11 mouse cellular contexts compared by ENCODE assay signal in the genomic region with DNA sequence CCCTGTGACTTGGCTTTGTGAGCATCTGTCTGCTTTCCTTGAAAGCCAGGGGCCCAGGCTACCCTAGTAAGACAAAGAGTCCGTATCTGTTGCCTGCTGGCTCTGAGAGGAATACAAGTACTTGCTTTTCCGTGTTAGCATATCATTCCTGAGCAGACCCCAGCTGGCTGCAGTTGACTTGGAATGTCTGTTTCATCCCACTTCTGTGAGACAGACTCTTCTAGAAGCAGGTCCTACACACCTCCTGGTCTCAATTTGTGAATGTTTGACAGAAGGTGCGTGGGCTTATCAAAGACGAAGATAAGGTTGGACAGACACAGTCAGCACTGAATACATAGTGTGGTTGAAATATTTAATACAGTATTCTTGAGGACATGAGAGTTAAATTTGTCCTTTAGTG. TPM values are rescaled to one million over a fixed set of nuclear protein-coding genes. Genes with fewer than 3 reads are reported as not detected.
A peak's percentile ranks its signal among the peaks of the same experiment; 100 is the strongest.
DNase-seq lines count a peak whose midpoint lies in the region; ATAC-seq and TF ChIP-seq lines count a peak whose summit lies in the region.
"Had no signal": no experiment of that assay in that cellular context is flagged by ENCODE, and none has a peak within 500 bp of the region (broad histone marks: within the 10 kb centered on the region; RNA-seq: fewer than 3 reads in every experiment).

No protein-coding gene starts in this region.

- ATAC-seq in kidney, postnatal 0 days (replicated peaks; ENCODE audit: low FRiP score, low read depth) = no peak
- ATAC-seq in granulocyte monocyte progenitor cell, adult 5-6 weeks (replicated peaks; ENCODE audit: poor library complexity, severe bottlenecking) = no peak
- ATAC-seq: midbrain, embryonic 16.5 days had no signal

- H3K79me2 ChIP-seq in MEL (ENCODE audit: control insufficient read depth, insufficient read depth, low read length, poor library complexity) = 0 out of 2 replicates have a peak, but pooled peaks cover 3% of the 10 kb centered on the region

- H3K27me3 ChIP-seq in kidney, postnatal 0 days (ENCODE audit: insufficient read depth, low read length) = no peaks in the 10 kb centered on the region
- no peaks in the 10 kb centered on the region for H3K27me3 ChIP-seq in MEL (ENCODE audit: control insufficient read depth in 1 of 2, insufficient read depth in 2 of 2, low read length in 2 of 2)
- H3K27me3 ChIP-seq: liver, embryonic 15.5 days had no signal

- H3K4me1 ChIP-seq in kidney, postnatal 0 days (replicated peaks; ENCODE audit: insufficient read depth, low read length) = peaks cover 16% of the 10 kb centered on the region
- H3K4me1 ChIP-seq in MEL (ENCODE audit: control insufficient read depth in 1 of 2, insufficient read depth in 2 of 2, low read length in 2 of 2) = peaks cover 23 to 48% of the 10 kb centered on the region in 2 experiments

- no peaks in the 10 kb centered on the region for H3K9me3 ChIP-seq in kidney, postnatal 0 days (replicated peaks; ENCODE audit: low read length)
- H3K9me3 ChIP-seq in MEL (replicated peaks; ENCODE audit: insufficient read depth, low read length) = no peaks in the 10 kb centered on the region
- H3K9me3 ChIP-seq: liver, embryonic 15.5 days had no signal

- peaks cover 13% of the 10 kb centered on the region for H3K36me3 ChIP-seq in kidney, postnatal 0 days (ENCODE audit: insufficient read depth, low read length)
- H3K36me3 ChIP-seq in MEL (ENCODE audit: control insufficient read depth in 1 of 2, insufficient read depth in 2 of 2, low read length in 2 of 2) = peaks cover 0 to 47% of the 10 kb centered on the region in 2 experiments; a peak in 3 of 4 replicates

- no peak overlapping the region for H3K4me3 ChIP-seq in gastrocnemius, adult 2 months
- H3K4me3 ChIP-seq in kidney, postnatal 0 days (replicated peaks; ENCODE audit: low read depth, low read length) = no peak overlapping the region
- no peak overlapping the region for H3K4me3 ChIP-seq in MEL (ENCODE audit: control insufficient read depth in 1 of 2, insufficient read depth in 1 of 2, low read depth in 2 of 2, low read length in 2 of 2)
- H3K4me3 ChIP-seq: liver, embryonic 15.5 days had no signal

- TF ChIP-seq EP300 in MEL (IDR thresholded peaks at IDR 0.05; ENCODE audit: low read depth in 1 of 2, low read length in 2 of 2) = peak; percentile 33 to 70; a peak in 3 of 4 replicates

- TF ChIP-seq CTCF in gastrocnemius, adult 2 months (IDR thresholded peaks at IDR 0.05) = no peak
- TF ChIP-seq CTCF in kidney, postnatal 0 days (IDR thresholded peaks at IDR 0.05; ENCODE audit: low read depth) = no peak
- TF ChIP-seq CTCF in MEL (IDR thresholded peaks at IDR 0.05 in 2 of 3, conservative IDR thresholded peaks at IDR 0.05 in 1 of 3; ENCODE audit: control insufficient read depth in 1 of 3, insufficient read depth in 1 of 3, low read depth in 2 of 3, low read length in 3 of 3, poor library complexity in 1 of 3, severe bottlenecking in 1 of 3) = no peak

- no peak overlapping the region for H3K9ac ChIP-seq in kidney, postnatal 0 days (ENCODE audit: low read depth, low read length)
- H3K9ac ChIP-seq in MEL (ENCODE audit: control insufficient read depth, low read depth, low read length, poor library complexity, severe bottlenecking) = peak overlapping the region; percentile 18; the same call in 1 of the 2 replicates
- H3K9ac ChIP-seq: liver, embryonic 15.5 days had no signal

- no peak overlapping the region for H3K4me2 ChIP-seq in kidney, postnatal 0 days (ENCODE audit: low read length)
- H3K4me2 ChIP-seq: liver, embryonic 15.5 days had no signal

- TF ChIP-seq POLR2A in MEL (IDR thresholded peaks at IDR 0.05; ENCODE audit: control insufficient read depth in 1 of 2, insufficient read depth in 1 of 2, low read depth in 1 of 2, low read length in 2 of 2, poor library complexity in 1 of 2) = no peak

- DNase-seq in gastrocnemius, adult 2 months = no peak
- no peak for DNase-seq in gastrocnemius, adult 18-20 months (ENCODE audit: low spot score)
- DNase-seq in kidney, postnatal 0 days (ENCODE audit: low spot score) = no peak
- DNase-seq in kidney, adult 18-20 months = no peak
- peak; percentile 57 for DNase-seq in MEL (ENCODE audit: low read depth, low spot score)
- peak; percentile 65 to 76 for DNase-seq in left cerebral cortex, postnatal 14 days (ENCODE audit: low spot score in 2 of 2)
- DNase-seq in adrenal gland, postnatal 36 days = no peak
- DNase-seq: gastrocnemius, postnatal 36 days had no signal

- WGBS in kidney, postnatal 0 days = 62% methylated on average over 4 of the region's 4 CpGs

- TF ChIP-seq RAD21 in MEL (IDR thresholded peaks at IDR 0.05; ENCODE audit: low read depth, low read length) = no peak

- intact Hi-C loops in gastrocnemius, adult 2 months (cut with DNase I) = no loop called here
- intact Hi-C loops in left cerebral cortex, postnatal 14 days (cut with DNase I) = no loop called here

- peak overlapping the region; percentile 71; the same call in 1 of the 2 replicates for H3K27ac ChIP-seq in gastrocnemius, adult 2 months
- peak overlapping the region; percentile 80 for H3K27ac ChIP-seq in kidney, postnatal 0 days
- peak overlapping the region; percentile 82 for H3K27ac ChIP-seq in MEL (ENCODE audit: control insufficient read depth, low read depth, low read length)
- H3K27ac ChIP-seq: liver, embryonic 15.5 days had no signal

TF ChIP-seq in MEL, 35 proteins besides CTCF, POLR2A, EP300 and RAD21:
- TF ChIP-seq KAT2A (conservative IDR thresholded peaks at IDR 0.05; ENCODE audit: low read depth, low read length) (no peak), POLR2AphosphoS5 (IDR thresholded peaks at IDR 0.05; ENCODE audit: borderline replicate concordance, low read depth, low read length) (no peak), POLR2AphosphoS2 (IDR thresholded peaks at IDR 0.05; ENCODE audit: low read length) (no peak), ZMIZ1 (IDR thresholded peaks at IDR 0.05; ENCODE audit: low read depth, low read length) (no peak), GATA1 (IDR thresholded peaks at IDR 0.05; ENCODE audit: low read depth, low read length) (peak; percentile 72), E2F4 (IDR thresholded peaks at IDR 0.05; ENCODE audit: borderline replicate concordance, low read depth, low read length) (no peak), MYC (IDR thresholded peaks at IDR 0.05; ENCODE audit: low read depth, low read length) (no peak), MXI1 (IDR thresholded peaks at IDR 0.05; ENCODE audit: low read depth, low read length) (no peak), ETS1 (IDR thresholded peaks at IDR 0.05; ENCODE audit: low read depth, low read length) (peak; percentile 27), MAFK (IDR thresholded peaks at IDR 0.05; ENCODE audit: borderline replicate concordance, low read depth, low read length) (no peak), NRF1 (IDR thresholded peaks at IDR 0.05; ENCODE audit: insufficient read depth, low read depth, low read length, poor library complexity, severe bottlenecking) (no peak), TAL1 (IDR thresholded peaks at IDR 0.05; ENCODE audit: low read length) (peak; percentile 50; the same call in 1 of the 2 replicates), BHLHE40 (IDR thresholded peaks at IDR 0.05; ENCODE audit: borderline replicate concordance, low read depth, low read length) (no peak)

RNA-seq across cellular contexts. Expression of a gene that starts 31.4 kb away (rescaled TPM):
- 1 to 10 TPM; 7.6 to 8.3 TPM for total RNA-seq in gastrocnemius, adult 2 months (2021)
- 1 to 10 TPM; 6.8 to 8.4 TPM for total RNA-seq in gastrocnemius, adult 18-20 months (2021)
- 80.1 and 81.7 TPM in 2 replicates for polyA plus RNA-seq in kidney, postnatal 0 days (2015; fragmentation: Nextera tagmentation; extraction: Ambion mirVana)
- 19.6 and 20.2 TPM in 2 replicates for total RNA-seq in MEL (2012; rRNA removed)
- 10 to 100 TPM in 1 of 2 experiments, not detected in 1; 38.8 TPM for polyA plus RNA-seq in MEL (2012; ENCODE audit: insufficient read depth in 1 of 2, insufficient read length in 2 of 2, low read depth in 1 of 2, low replicate concordance in 2 of 2, missing spikeins in 1 of 2)
- total RNA-seq in left cerebral cortex, postnatal 14 days (2021) = 10 to 100 TPM; 15.9 to 17.4 TPM
- total RNA-seq in granulocyte monocyte progenitor cell, adult 5-6 weeks (2014; fragmentation: Nextera tagmentation) = 19.1 and 22.9 TPM in 2 replicates
- total RNA-seq in granulocyte monocyte progenitor cell, adult 5-6 weeks (2017) = 17.6 and 26.4 TPM in 2 replicates
- total RNA-seq in adrenal gland, postnatal 36 days (2021) = 10 to 100 TPM; 55.5 to 59.9 TPM

RNA-seq across cellular contexts. Expression of a gene that starts 43.0 kb away (rescaled TPM):
- 10 to 100 TPM; 31.4 to 32.7 TPM for total RNA-seq in gastrocnemius, adult 2 months (2021)
- total RNA-seq in gastrocnemius, adult 18-20 months (2021) = 10 to 100 TPM; 30.3 to 35.6 TPM
- 86.4 and 92.2 TPM in 2 replicates for polyA plus RNA-seq in kidney, postnatal 0 days (2015; fragmentation: Nextera tagmentation; extraction: Ambion mirVana)
- total RNA-seq in MEL (2012; rRNA removed) = 40.3 and 40.4 TPM in 2 replicates
- polyA plus RNA-seq in MEL (2012; ENCODE audit: insufficient read depth in 1 of 2, insufficient read length in 2 of 2, low read depth in 1 of 2, low replicate concordance in 2 of 2, missing spikeins in 1 of 2) = 10 to 100 TPM in 1 of 2 experiments, not detected in 1; 64.4 TPM
- total RNA-seq in left cerebral cortex, postnatal 14 days (2021) = 10 to 100 TPM; 81.0 to 81.1 TPM
- total RNA-seq in granulocyte monocyte progenitor cell, adult 5-6 weeks (2014; fragmentation: Nextera tagmentation) = 26.7 and 34.3 TPM in 2 replicates
- 20.6 and 28.7 TPM in 2 replicates for total RNA-seq in granulocyte monocyte progenitor cell, adult 5-6 weeks (2017)
- total RNA-seq in adrenal gland, postnatal 36 days (2021) = 100 to 1,000 TPM; 300 to 324 TPM

Comparison
In these comparisons a context has a peak if more than half of its experiments do, and no peak if none do; other contexts are left out.
1. DNase-seq: peak in MEL (single experiment) and left cerebral cortex, postnatal 14 days (2 of 2); none in gastrocnemius, adult 2 months (single experiment), gastrocnemius, adult 18-20 months (single experiment), kidney, postnatal 0 days (single experiment), kidney, adult 18-20 months (single experiment) and adrenal gland, postnatal 36 days (0 of 2).
2. Peak in every context shown above with its lines, with median percentiles within 50 percentile points of each other: H3K27ac ChIP-seq.